In the genomic region with DNA sequence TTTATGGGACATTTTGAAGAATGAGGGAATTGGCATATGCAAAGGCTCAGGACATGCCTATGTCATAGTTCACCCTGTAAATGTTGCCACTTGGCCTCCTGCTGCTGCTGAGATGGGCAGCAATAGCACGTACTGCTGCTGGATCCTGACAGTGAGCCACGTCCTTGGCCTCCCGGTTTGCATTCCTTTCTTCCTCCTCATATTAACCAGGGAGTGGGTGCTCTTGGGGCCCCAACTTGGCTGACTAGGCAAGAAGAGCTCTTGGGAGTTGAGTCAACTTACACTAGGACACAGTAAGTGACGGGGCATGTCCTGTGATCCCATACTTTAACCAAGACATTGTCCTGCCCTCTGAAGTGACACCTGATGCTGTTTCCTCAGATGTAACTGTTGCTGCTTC, we compare ENCODE assay signal across 11 mouse cellular contexts. TPM values are rescaled to one million over a fixed set of nuclear protein-coding genes. Genes with fewer than 3 reads are reported as not detected.
DNase-seq lines count a peak whose midpoint lies in the region; ATAC-seq and TF ChIP-seq lines count a peak whose summit lies in the region.
"Had no signal": no experiment of that assay in that cellular context is flagged by ENCODE, and none has a peak within 500 bp of the region (broad histone marks: within the 10 kb centered on the region; RNA-seq: fewer than 3 reads in every experiment).

No protein-coding gene starts in this region.

- no peak overlapping the region for H3K9ac ChIP-seq in intestine, postnatal 0 days (ENCODE audit: low read depth, low read length)
- no peak overlapping the region for H3K9ac ChIP-seq in intestine, embryonic 15.5 days
- H3K9ac ChIP-seq in liver, embryonic 16.5 days (ENCODE audit: low read depth, low read length) = peak overlapping the region; percentile 54
- H3K9ac ChIP-seq: lung, embryonic 15.5 days had no signal

- peaks cover 3% of the 10 kb centered on the region; the same call in 1 of the 2 replicates for H3K36me3 ChIP-seq in intestine, postnatal 0 days (ENCODE audit: control insufficient read depth, insufficient read depth)
- H3K36me3 ChIP-seq in intestine, embryonic 15.5 days = no peaks in the 10 kb centered on the region
- H3K36me3 ChIP-seq in liver, embryonic 16.5 days (ENCODE audit: control insufficient read depth, insufficient read depth) = peaks cover 4% of the 10 kb centered on the region
- H3K36me3 ChIP-seq: lung, embryonic 15.5 days had no signal

- H3K9me3 ChIP-seq in intestine, postnatal 0 days (ENCODE audit: control insufficient read depth) = no peaks in the 10 kb centered on the region
- no peaks in the 10 kb centered on the region for H3K9me3 ChIP-seq in intestine, embryonic 15.5 days
- no peaks in the 10 kb centered on the region for H3K9me3 ChIP-seq in liver, embryonic 16.5 days (replicated peaks; ENCODE audit: control insufficient read depth, low read length)
- H3K9me3 ChIP-seq: lung, embryonic 15.5 days had no signal

- TF ChIP-seq CTCF in intestine, postnatal 0 days (IDR thresholded peaks at IDR 0.05; ENCODE audit: low read depth) = no peak

- peaks cover 6% of the 10 kb centered on the region; the same call in 1 of the 2 replicates for H3K4me1 ChIP-seq in intestine, postnatal 0 days (replicated peaks; ENCODE audit: control insufficient read depth, insufficient read depth, low read length)
- peaks cover 13% of the 10 kb centered on the region for H3K4me1 ChIP-seq in intestine, embryonic 15.5 days (replicated peaks)
- peaks cover 74% of the 10 kb centered on the region for H3K4me1 ChIP-seq in liver, embryonic 16.5 days (ENCODE audit: control insufficient read depth, low read depth, low read length)

- no peak overlapping the region for H3K4me3 ChIP-seq in intestine, postnatal 0 days (ENCODE audit: low read depth, low read length)
- no peak overlapping the region for H3K4me3 ChIP-seq in intestine, embryonic 15.5 days (replicated peaks)
- no peak overlapping the region for H3K4me3 ChIP-seq in liver, embryonic 16.5 days (ENCODE audit: low read depth, low read length)
- H3K4me3 ChIP-seq: heart, adult 2 months; lung, embryonic 15.5 days had no signal

- peak; percentile 70 for DNase-seq in adrenal gland, adult 2 months
- no peak for DNase-seq in adrenal gland, postnatal 4 days (ENCODE audit: low spot score in 2 of 2)
- DNase-seq in adrenal gland, postnatal 14 days = peak; percentile 50
- no peak for DNase-seq in kidney, postnatal 36 days
- no peak for DNase-seq in kidney, postnatal 14 days
- DNase-seq: heart, adult 2 months; heart, postnatal 4 days had no signal

- no peak for ATAC-seq in intestine, postnatal 0 days
- ATAC-seq in intestine, embryonic 15.5 days = no peak
- ATAC-seq in liver, embryonic 16.5 days (ENCODE audit: low read depth) = no peak

- no peak overlapping the region for H3K4me2 ChIP-seq in intestine, postnatal 0 days (replicated peaks; ENCODE audit: low read depth)
- H3K4me2 ChIP-seq in intestine, embryonic 15.5 days (replicated peaks) = no peak overlapping the region
- H3K4me2 ChIP-seq in liver, embryonic 16.5 days (ENCODE audit: low read depth, low read length) = peak overlapping the region; percentile 74
- H3K4me2 ChIP-seq: lung, embryonic 15.5 days had no signal

- peak overlapping the region; percentile 11; the same call in 1 of the 2 replicates for H3K27ac ChIP-seq in intestine, postnatal 0 days (ENCODE audit: low read depth, low read length)
- no peak overlapping the region for H3K27ac ChIP-seq in intestine, embryonic 15.5 days
- peak overlapping the region; percentile 92 for H3K27ac ChIP-seq in liver, embryonic 16.5 days (ENCODE audit: low read length)
- H3K27ac ChIP-seq: lung, embryonic 15.5 days had no signal

- no peaks in the 10 kb centered on the region for H3K27me3 ChIP-seq in intestine, postnatal 0 days (replicated peaks; ENCODE audit: control insufficient read depth, insufficient read depth, low read length)
- no peaks in the 10 kb centered on the region for H3K27me3 ChIP-seq in intestine, embryonic 15.5 days (replicated peaks)
- H3K27me3 ChIP-seq in liver, embryonic 16.5 days (ENCODE audit: control insufficient read depth, insufficient read depth, low read depth, low read length) = no peaks in the 10 kb centered on the region
- H3K27me3 ChIP-seq: lung, embryonic 15.5 days had no signal

- WGBS in intestine, postnatal 0 days = 53% methylated on average over 4 of the region's 4 CpGs
- WGBS in intestine, embryonic 15.5 days = 77% methylated on average over 4 of the region's 4 CpGs
- WGBS in liver, embryonic 16.5 days (ENCODE audit: insufficient replicate concordance) = 79% methylated on average over 4 of the region's 4 CpGs

RNA-seq across cellular contexts. Expression of a gene that starts 12.5 kb away (rescaled TPM):
- 10 to 100 TPM; 15.4 to 26.2 TPM for total RNA-seq in adrenal gland, adult 2 months (2021)
- 15.6 and 16.1 TPM in 2 replicates for polyA plus RNA-seq in adrenal gland, adult 2 months (2012; rRNA removed)
- 10 to 100 TPM; 28.6 to 34.2 TPM for total RNA-seq in adrenal gland, postnatal 4 days (2021)
- polyA plus RNA-seq in intestine, postnatal 0 days (2015; fragmentation: Nextera tagmentation; extraction: Ambion mirVana) = 7.0 and 7.4 TPM in 2 replicates
- 4.1 and 4.8 TPM in 2 replicates for polyA plus RNA-seq in intestine, embryonic 15.5 days (2015; fragmentation: Nextera tagmentation; extraction: Ambion mirVana)
- 22.9 and 32.8 TPM in 2 replicates for total RNA-seq in adrenal gland, postnatal 14 days (2021)
- 32.6 and 34.4 TPM in 2 replicates for polyA plus RNA-seq in liver, embryonic 16.5 days (2015; fragmentation: Nextera tagmentation; extraction: Ambion mirVana)

Comparison
In these comparisons a context has a peak if more than half of its experiments do, and no peak if none do; other contexts are left out.
1. DNase-seq: peak in adrenal gland, adult 2 months (single experiment) and adrenal gland, postnatal 14 days (single experiment); none in adrenal gland, postnatal 4 days (0 of 2), kidney, postnatal 36 days (0 of 2) and kidney, postnatal 14 days (single experiment).